Mouse (Mus musculus) cerebellum, adult 2 months (tissue): Measurements from ENCODE around the gene Dmrta1. TPM values are rescaled to one million over a fixed set of nuclear protein-coding genes. Genes with fewer than 3 reads are reported as not detected.

Experiments
- DNase-seq, 2 experiments: peaks; one replicate each; pipeline ENCODE4 v3.0.0; 2021
- H3K27ac ChIP-seq: fragments of 200-500 bp; 2 replicates; pipeline ENCODE4 v1.5.1; 2012; ENCODE audit warnings: low read length, control low read depth, inconsistent platforms; ENCODE audit not compliant: insufficient read depth
- H3K27me3 ChIP-seq: fragments of 200-500 bp; 2 replicates; pipeline ENCODE4 v1.6.1; 2012; ENCODE audit warnings: inconsistent platforms, mild to moderate bottlenecking, low read length, moderate library complexity; ENCODE audit not compliant: control insufficient read depth, insufficient read depth
- H3K4me1 ChIP-seq: fragments of 200-500 bp; 2 replicates; pipeline ENCODE4 v1.6.1; 2011; ENCODE audit warnings: low read length; ENCODE audit not compliant: control insufficient read depth, insufficient read depth
- H3K4me3 ChIP-seq: fragments of 200-500 bp; replicated peaks from 2 replicates; pipeline ENCODE3; 2011; ENCODE audit warnings: mild to moderate bottlenecking, low read depth, low read length, control low read depth; ENCODE audit not compliant: insufficient read depth
- CTCF ChIP-seq: fragments of 200-500 bp; IDR thresholded peaks from 2 replicates; pipeline ENCODE4 v1.5.1; 2011; ENCODE audit warnings: low read depth, mild to moderate bottlenecking, control low read depth, low read length, moderate library complexity, borderline replicate concordance; ENCODE audit not compliant: insufficient read depth
- POLR2A ChIP-seq: fragments of 200-500 bp; IDR thresholded peaks from 2 replicates; pipeline ENCODE4 v1.6.1; 2011; ENCODE audit warnings: low read length, control low read depth, borderline replicate concordance; ENCODE audit not compliant: insufficient read depth
- WGBS: fragments of 180-500 bp; shearing (Covaris S2); methylation state at CpG from one replicate; pipeline ENCODE4 v1.1.7; 2018; 5-methylcytosine and 5-hydroxymethylcytosine counted together
- polyA plus RNA-seq: library from polyadenylated mRNA; depleted of rRNA; stranded (reverse); fragments of >200 nt; gene quantifications from 2 replicates; pipeline ENCODE4 v1.2.3, GENCODE M21; 2012; rRNA removed

Gene Dmrta1
- 0.15 and 0.22 TPM in 2 replicates for polyA plus RNA-seq

DNA sequence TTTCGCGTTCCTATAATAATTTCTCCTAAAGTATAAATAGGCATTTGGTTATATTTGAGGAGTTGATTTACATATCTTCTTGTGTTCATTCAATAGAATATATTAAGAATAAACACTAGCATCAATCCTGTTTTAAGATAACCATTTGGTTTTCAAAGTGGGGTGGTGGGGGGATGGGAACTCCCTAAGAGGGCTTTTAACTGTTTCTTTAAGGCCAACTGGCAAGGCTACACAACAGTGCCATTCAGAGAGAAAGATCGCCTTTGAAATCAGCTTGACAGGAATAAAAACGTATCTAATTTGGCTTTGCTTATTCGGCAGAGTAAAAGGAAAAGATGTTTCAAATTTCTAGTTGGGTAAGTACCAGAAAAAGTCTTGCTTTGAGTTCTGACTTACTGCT, at the start of gene Dmrta1:
Dmrta1 (plus strand) TSS at position 242 of the 400 bp plus-strand sequence.
- no peak within 1 kb of the TSS for H3K4me3 ChIP-seq
- DNase-seq, result no peak
- no peak within 1 kb of the TSS for H3K27ac ChIP-seq
- no peaks in the 10 kb centered on the region for H3K4me1 ChIP-seq
- no peak for TF ChIP-seq CTCF
- no peak for TF ChIP-seq POLR2A
- H3K27me3 ChIP-seq, result no peaks in the 10 kb centered on the region
- WGBS, result 46% methylated on average over 5 of the region's 5 CpGs

DNA sequence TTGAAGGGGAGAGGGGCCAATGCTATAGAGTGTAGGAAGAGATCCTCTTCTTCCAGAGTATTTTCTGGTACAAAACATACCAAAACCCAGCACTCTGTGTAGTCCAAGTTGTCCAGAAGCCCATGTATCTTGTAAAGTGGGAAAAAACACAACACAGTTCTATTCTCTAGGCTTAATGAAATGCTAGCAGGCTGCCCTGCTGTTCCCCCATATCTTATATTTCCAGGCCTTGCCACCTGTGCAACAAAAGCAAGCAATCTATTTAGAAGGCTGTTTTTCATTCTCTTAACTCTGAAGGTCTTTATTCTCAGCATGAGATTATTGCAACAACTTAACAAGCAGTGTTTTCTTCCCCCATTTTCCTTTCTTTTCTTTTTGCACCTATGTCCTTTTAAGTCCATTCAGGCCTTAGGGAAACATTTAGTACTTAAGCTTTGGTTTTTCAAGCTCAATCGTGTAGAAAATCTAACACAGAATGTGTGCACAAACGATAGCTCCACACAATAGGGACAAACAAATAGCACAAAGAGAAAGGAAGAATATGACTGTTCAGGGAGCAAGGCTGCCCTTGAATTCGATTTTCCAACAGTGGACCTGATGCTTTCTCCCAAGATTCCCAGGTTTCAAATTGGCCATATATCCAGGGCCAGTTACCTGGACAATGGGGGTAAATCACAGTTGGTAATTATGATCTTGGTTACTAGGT, 48.7 kb upstream of the Dmrta1 start:
- Histone ChIP-seq H3K4me1 (no peaks in the 10 kb centered on the region), H3K4me3 (no peak overlapping the region), H3K27me3 (no peaks in the 10 kb centered on the region), H3K27ac (no peak overlapping the region)
- TF ChIP-seq CTCF, result no peak
- TF ChIP-seq POLR2A, result no peak
- 41% methylated on average over 3 of the region's 3 CpGs for WGBS
- no peak for DNase-seq

DNA sequence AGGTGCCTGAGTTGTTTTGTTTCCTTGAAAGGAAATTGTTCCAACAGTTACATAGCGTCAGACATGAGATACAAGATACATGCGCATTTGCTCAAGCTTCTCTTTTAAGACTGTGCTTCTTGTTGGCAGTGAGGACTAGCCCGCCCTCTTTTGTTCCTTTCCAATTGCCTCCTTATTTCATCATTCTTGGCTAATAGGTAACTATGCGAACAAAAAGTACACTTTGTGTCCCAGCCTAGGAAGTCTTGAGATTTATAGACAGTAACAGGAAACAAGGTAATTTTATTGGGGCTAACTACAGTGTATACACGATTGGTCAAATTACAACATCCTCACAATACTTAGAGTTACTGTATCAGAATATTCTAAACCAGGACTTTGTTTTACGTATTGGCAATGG, 47.7 kb upstream of the Dmrta1 start:
- TF ChIP-seq CTCF, result no peak
- no peak for TF ChIP-seq POLR2A
- no peak overlapping the region for H3K27ac ChIP-seq

DNA sequence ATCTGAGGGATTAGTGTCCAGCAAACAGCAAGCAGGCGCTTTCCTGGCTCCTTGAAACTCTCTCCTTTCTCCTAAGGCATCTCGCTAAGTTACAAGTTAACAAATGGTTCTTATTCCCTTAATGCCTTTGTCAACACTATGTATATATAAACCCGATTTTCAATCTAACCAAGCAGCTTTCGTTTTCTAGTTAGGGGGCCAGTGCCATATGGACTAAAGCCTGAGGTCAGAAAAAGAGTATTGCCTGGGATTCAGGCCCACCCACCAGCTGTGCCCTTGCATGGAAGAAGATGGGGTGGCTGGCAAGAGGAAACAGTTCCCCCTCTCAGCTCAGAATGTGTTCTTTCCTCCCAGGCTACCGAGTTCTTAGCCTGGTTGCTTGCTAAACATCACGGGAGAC, 40.6 kb upstream of the Dmrta1 start:
- WGBS, result 16% methylated on average over 6 of the region's 6 CpGs
- Histone ChIP-seq H3K27me3 (no peaks in the 10 kb centered on the region), H3K4me3 (no peak overlapping the region), H3K4me1 (no peaks in the 10 kb centered on the region), H3K27ac (no peak overlapping the region)
- no peak for TF ChIP-seq CTCF
- no peak for DNase-seq

More for the DNA sequence above, 47.7 kb upstream of the Dmrta1 start:
- no peak for DNase-seq
- H3K4me1 ChIP-seq, result no peaks in the 10 kb centered on the region
- no peak overlapping the region for H3K4me3 ChIP-seq
- no peaks in the 10 kb centered on the region for H3K27me3 ChIP-seq
- 82% methylated on average over 6 of the region's 6 CpGs for WGBS

DNA sequence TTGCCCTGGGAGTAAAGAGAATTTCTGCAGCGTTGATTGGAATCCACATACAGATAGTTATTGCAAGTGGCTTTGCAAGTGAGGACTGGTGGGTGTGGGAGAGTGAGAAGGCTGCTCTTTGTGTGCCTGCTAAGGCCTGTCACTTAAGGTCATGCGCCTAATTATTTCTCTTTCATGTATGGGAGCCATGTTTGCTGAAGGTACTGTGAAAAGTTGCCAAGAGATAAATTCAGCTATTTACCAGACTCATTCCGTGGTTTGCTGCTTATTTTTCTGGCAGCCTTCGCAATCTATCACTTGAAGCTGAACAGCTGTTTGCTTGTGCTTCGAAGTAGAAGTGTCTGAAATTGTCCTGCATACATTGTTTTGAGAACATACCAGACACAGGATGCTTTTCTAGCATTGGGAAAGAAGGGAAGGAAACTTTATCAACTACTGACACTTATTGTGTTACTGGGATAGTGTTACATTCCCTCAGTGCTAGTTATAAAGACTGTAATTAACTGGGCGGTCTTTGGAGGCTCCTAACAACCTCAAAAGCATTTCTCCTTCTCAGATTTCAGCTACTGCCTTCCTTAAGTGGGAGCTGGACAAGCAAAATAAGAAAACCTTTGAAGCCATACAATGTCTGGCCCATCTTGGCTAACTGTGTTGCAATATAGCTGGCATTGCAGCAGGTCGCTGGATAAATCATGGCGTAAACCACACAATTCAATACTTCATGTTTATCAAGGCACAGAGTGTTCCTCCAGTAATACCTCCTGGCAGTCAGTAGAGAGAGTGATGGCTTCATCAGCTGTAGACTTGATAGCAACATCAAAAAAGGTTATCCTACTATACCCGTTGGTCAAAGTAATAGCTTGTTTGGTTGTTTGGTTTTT, 34.8 kb upstream of the Dmrta1 start:
- WGBS, result 68% methylated on average over 9 of the region's 9 CpGs
- DNase-seq, result no peak
- Histone ChIP-seq H3K4me3 (no peak overlapping the region), H3K27ac (no peak overlapping the region), H3K4me1 (no peaks in the 10 kb centered on the region), H3K27me3 (no peaks in the 10 kb centered on the region)
- no peak for TF ChIP-seq POLR2A

DNA sequence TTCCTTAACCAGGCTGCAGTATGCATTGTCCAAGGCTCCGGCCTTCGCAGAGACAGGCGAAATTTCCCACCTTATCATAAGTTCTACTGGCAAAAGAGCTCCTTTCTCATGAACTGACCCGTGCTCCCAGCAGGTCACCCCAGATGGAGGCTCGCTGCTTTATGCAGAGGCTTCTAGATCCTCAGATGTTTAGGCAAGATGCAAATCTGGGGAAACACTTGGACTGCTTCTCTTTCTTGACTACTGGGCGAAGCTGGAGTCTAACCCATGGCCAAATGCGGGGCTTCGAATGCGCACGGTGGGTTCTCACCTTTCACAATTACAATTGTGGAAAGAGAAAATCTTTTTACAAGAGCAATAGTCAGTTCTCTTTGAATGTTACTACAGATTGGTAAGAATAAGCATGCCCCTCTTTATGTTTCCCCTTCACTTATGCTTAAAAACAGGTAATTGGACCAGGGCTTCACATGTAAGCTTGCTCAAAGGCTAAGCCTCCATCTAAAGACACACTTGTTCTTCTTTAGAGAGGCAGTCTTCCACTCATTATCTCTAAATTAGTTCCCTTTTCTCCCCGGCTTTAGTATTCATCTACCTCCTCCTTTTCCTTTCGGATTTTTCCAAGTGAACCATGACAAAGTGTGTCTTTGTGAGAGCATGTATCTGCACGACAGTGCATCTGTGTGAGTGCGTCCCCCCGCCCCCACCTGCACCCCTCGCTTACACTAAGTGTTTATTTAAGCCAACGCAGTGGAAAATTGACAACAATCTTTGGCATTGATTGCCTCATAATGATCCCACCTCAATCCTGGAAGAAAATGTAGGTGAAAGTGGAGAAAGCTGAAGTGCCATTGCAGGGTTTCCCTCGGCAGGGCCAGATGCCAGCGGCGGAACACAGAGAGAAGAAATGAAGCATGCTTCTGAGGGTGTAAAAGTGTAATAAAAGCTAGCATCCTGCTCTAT, 28.6 kb upstream of the Dmrta1 start:
- H3K4me1 ChIP-seq, result no peaks in the 10 kb centered on the region
- no peak overlapping the region for H3K27ac ChIP-seq
- no peak for TF ChIP-seq POLR2A
- TF ChIP-seq CTCF, result no peak
- DNase-seq, result no peak
- no peak overlapping the region for H3K4me3 ChIP-seq
- WGBS, result 68% methylated on average over 20 of the region's 20 CpGs
- H3K27me3 ChIP-seq, result no peaks in the 10 kb centered on the region

DNA sequence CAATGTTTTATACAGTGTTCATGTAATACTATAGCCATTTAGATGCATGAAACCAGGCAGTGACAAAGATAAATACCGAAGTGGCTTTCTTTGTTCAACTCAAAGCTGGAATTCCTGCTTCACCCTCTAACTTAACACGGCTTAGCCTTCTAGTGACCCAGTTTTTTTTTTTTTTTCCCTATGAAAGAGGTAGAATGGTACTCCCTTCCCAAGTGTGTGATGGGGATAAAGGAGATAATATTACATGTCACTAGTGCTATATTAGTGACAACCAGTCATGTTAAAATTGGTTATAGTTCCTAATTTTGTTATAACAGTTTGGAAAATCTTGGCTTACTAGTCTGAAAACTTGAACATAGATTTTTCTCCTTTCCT, 27.9 kb upstream of the Dmrta1 start:
- no peaks in the 10 kb centered on the region for H3K4me1 ChIP-seq
- DNase-seq, result no peak
- WGBS, result 71% methylated on average over 2 of the region's 2 CpGs
- H3K27me3 ChIP-seq, result no peaks in the 10 kb centered on the region
- TF ChIP-seq POLR2A (no peak), CTCF (no peak)
- no peak overlapping the region for H3K4me3 ChIP-seq
- no peak overlapping the region for H3K27ac ChIP-seq
